Mouse (Mus musculus) megakaryocyte-erythroid progenitor cell, adult 5-6 weeks (primary cell): ENCODE measurements around the gene Cep112. TPM values are rescaled to one million over a fixed set of nuclear protein-coding genes. Genes with fewer than 3 reads are reported as not detected.
A peak's percentile ranks its signal among the peaks of the same experiment; 100 is the strongest.

ENCODE experiments used
- ATAC-seq: replicated peaks from 2 replicates; pipeline ENCODE4 v1.8.0; 2016; ENCODE audit warnings: mild to moderate bottlenecking, inconsistent platforms; ENCODE audit not compliant: severe bottlenecking, poor library complexity, low FRiP score, low TSS enrichment
- total RNA-seq, 2 experiments: library from RNA; stranded (forward) in 1 of 2; stranded (reverse) in 1 of 2; fragments of 200-1000, 215-1000 nt in 1 of 2; fragments of >200 nt in 1 of 2; fragmentation: Nextera tagmentation in 1 of 2; gene quantifications; 2 replicates each; pipeline ENCODE4 v1.2.3; 2014 to 2017

Cep112 gene
- total RNA-seq, 2 experiments from 2014 or later = 0.11 TPM; not detected in 1

DNA sequence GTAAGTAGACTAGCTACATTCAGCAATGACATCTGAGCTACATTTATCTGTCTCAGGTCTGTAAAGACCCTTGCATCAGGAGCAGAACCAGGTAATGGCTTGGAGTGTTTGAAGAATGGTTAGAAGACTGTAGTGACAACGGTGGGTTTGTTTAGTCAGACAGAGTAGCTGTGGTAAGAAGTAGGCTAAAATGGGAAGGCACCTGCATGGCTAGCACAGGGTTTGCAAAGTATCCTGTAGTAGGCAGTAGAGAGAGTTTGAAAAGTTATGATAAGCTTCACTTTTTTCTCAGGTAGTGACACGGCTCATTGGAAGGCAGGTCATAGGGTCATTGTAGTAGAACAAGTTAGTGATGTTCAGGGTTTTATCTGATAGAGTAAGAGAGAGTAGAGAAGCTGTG, 4.1 kb downstream of the Cep112 start:
- ATAC-seq = no peak

DNA sequence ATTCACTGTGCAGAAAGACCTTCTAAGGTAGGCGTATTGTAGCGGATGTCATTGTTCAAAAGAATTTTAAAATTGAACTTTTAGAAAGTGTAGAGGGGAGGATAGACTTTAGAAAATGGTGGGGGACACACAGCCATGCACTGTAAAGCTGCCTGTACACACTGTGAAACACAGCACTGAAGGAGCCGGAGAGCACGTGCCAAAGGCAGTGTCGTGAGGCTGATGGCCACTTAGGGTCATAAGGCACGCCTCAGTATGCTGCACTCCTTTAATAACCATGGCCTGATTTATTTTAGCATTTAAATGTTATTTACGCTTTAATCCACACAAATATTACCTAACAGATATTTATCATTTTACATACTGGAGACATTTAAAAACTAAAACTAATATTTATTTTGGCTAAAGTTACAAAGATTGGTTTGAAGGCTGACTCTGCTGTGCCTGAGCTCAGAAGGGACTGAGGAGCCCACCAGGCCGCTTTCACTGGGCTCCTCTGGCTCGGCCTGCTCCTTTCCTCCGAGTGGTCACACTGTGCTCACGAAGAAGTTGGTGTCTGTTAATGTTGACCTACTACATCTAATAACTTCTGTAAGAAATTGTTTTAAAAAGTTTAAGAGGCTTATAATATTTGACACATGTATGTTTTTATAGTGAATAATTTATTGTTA, 19.0 kb downstream of the Cep112 start:
- no peak for ATAC-seq

DNA sequence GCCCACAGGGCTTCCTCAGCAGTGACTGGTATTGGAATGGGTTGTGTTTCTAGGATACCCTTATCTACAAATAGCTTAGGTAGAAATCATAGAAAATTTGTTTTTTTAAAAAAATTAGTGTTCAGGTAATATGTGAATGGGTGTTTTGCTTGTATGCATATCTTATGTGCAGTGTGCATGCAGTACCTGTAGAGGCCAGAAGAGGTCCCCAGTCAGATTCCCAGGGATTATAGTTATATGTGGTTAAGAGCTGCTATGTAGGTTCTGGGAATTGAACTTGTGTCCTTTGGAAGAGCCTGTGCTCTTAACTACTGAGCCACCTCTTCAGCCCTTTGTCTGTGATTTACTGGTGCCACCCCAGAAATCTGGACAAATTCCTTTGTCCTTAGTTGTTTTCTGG, 22.2 kb downstream of the Cep112 start:
- ATAC-seq = peak; percentile 86

- ATAC-seq = peak; percentile 81
These were observed 24.8 kb downstream of the Cep112 start for GRCm38 (mm10) chr11:108449811-108450210.

DNA sequence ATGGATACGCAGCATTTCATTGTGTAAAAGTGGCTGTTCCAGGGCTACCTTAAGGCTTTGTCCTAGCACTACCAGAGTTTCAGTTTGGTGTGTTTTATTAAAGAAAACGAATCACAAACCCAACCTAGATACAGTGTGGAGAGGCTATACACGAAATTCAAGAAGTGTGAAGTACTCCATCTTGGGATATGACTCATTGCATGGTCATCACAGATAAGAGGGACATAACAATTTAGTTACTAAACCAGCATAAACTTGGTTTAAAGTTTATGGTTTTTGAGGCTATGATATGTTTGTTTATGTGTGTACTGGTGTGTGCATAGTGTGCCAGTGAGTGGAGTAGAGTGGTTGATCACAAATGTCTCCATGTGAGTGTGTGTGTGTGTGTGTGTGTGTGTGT, 34.6 kb downstream of the Cep112 start:
- ATAC-seq = no peak

DNA sequence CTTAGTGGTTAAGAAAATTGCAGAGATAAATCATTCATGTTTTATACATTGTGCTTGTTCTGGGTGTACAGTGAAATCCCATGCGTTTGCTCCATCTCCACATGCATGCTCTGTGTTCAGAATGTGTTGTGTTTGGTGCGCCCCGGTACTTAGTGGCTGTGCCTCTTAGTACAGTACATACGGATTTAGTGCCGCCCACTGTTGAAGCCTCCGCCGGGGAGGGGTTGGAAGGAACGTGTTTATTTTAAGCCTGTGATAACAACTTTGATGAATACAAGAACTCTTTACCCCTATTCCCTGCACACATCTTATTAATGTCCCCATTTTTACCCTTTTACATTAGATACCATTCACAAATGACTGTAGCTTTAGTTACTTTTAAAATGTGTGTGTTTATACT, 39.1 kb downstream of the Cep112 start:
- no peak for ATAC-seq

GRCm38 (mm10) chr11:108464715-108465301, 39.8 kb downstream of the Cep112 start:
- ATAC-seq = no peak

- ATAC-seq = no peak
These were observed 50.7 kb downstream of the Cep112 start for GRCm38 (mm10) chr11:108475738-108476137.

- no peak for ATAC-seq
These were observed 51.2 kb downstream of the Cep112 start for GRCm38 (mm10) chr11:108476226-108476625.

- ATAC-seq = no peak
These were observed 59.0 kb downstream of the Cep112 start for GRCm38 (mm10) chr11:108483976-108484375.

GRCm38 (mm10) chr11:108488256-108488655, 63.3 kb downstream of the Cep112 start:
- ATAC-seq = no peak

- no peak for ATAC-seq
These were observed 64.9 kb downstream of the Cep112 start for GRCm38 (mm10) chr11:108489863-108490262.

DNA sequence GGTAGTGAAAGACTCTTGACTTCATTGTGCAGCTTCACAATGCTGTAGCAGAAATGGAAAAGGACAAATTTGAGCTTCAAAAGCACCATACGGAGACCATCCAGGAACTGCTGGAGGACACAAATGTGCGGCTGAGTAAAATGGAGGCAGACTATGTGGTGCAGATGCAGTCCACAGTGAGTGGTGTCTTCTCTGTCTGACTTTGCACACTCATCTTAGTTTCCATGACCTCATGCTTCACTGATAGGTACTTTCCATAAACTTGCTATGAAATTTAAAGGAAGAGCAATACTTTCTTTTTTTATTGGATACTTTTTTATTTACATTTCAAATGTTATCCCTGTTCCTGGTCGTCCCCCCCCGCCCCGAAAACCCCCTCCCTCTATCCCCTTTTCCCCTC, 83.2 kb downstream of the Cep112 start:
- ATAC-seq = no peak

GRCm38 (mm10) chr11:108527725-108528363, 102.9 kb downstream of the Cep112 start:
- ATAC-seq = no peak

DNA sequence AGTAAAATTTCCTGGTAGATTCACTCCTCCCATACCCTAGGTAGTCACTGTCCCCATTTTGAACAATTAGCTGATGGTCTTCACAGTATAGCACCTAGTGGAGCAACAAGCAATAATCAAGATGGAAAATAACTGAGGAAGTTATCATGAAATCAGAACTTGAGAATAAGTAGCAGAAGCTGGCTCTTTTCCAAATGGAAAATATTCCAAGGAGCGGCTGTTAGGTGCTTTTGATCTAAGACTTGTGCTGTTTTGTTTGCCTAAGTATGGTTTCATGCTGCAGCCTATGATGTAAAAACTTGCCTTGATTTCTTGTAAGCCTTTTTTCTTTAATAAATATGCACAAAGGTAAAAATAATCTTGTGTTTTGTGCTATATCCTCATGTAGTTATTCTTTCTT, 107.9 kb downstream of the Cep112 start:
- ATAC-seq = no peak

DNA sequence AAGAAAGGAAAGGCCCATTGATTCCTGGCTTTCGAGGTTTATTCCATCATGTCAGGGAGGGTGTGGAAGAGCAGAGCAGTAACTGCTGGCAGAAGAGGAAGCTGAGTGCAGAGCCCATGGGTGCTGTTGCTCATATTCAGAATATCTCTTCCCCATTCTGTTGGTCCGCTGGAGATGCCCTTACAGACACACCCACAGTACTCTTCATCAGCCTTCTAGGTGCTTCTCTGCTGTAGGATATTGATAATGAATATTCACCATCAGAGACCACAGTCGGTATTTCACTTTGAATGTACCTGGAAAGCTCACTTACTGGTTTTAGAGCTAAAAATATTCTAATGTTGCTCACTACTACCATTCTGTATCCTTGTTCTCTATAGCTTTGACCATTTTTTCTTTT, 109.0 kb downstream of the Cep112 start:
- no peak for ATAC-seq

DNA sequence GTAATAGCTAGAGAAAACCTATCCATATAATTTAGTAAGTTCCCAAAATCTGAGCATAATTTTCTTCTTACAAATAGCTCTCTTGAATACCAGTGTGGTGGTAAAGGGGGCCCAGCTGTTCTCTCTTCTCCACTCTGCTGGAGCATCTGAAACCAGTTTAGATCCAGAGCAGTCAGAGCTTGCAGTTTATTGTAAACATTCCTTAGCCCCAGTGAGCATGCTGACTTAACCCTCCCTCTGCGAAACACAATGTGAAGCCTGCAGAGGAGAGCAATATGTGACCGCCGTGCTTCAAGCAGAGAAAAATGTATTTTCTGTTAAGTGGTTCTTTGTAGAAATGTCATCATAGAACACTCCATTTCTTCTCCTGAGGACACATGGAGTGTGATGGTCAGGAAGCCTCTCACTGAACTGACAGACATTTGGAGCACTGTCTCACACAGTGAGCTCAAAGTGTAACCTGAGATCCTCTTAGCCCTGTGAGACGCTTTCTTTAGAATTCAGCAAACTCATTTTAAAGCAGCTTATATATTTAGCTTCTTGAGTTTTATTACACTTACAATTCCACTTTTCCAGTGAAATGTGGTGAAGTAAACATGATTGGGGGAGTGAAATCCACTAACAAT, 128.1 kb downstream of the Cep112 start:
- ATAC-seq = no peak

GRCm38 (mm10) chr11:108553881-108554280, 128.9 kb downstream of the Cep112 start:
- ATAC-seq = no peak

- no peak for ATAC-seq
These were observed 133.6 kb downstream of the Cep112 start for GRCm38 (mm10) chr11:108558544-108558943.

DNA sequence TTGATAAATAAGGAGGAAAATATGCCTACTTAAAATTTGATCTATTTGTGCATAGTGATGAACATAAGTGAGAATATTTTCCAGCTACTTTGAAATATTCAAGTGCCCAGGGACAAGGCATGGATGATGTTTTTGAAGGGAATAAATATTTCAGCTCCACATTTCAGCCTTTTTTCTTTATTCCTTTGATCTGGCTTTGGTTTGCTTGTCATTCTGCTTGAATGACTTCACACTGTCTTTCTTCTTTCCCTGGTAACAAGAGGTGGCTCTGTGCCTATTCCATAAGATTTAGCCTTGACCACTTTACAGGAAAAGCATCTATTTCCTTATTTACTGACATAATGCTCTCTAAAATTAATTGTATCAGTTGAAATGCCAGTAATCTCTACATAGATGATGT, 134.5 kb downstream of the Cep112 start:
- ATAC-seq = no peak

GRCm38 (mm10) chr11:108562076-108562475, 137.1 kb downstream of the Cep112 start:
- ATAC-seq = no peak
